8 mouse cellular contexts compared by ENCODE assay signal in the genomic region with DNA sequence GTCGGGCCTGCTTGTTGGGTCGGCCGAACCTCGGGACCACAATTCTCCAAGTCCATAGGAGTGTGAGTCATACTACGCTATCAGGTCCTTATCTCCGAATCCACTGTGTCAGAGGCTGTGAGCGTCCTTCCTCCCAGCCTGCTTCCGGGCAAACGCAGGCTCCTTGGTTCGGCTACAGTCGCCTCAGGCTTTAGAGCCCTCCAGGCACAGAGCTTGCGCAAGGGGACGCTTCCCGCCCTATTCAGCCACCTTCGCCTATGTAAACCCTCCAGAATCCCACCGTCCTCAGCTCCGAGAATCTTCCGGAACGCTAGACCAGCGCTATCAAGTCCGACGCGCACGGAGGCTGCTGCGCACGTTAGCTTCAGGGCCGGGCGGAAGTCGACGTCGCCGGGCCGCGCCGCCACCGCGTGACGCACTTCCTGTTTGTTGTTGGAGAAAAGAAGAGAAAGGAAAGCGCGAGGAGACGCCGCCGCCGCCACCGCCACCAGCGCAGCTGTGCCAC. TPM values are rescaled to one million over a fixed set of nuclear protein-coding genes. Genes with fewer than 3 reads are reported as not detected.
A peak's percentile ranks its signal among the peaks of the same experiment; 100 is the strongest.
DNase-seq lines count a peak whose midpoint lies in the region; ATAC-seq and TF ChIP-seq lines count a peak whose summit lies in the region.

TSS of gene Dnajb6 (plus strand) at position 132 of the 505 bp plus-strand sequence.
TSS of gene Gm5129 (minus strand) at position 380 of the 505 bp plus-strand sequence.

- no peaks in the 10 kb centered on the region for H3K9me3 ChIP-seq in hindbrain, embryonic 10.5 days
- H3K9me3 ChIP-seq in lung, postnatal 0 days (ENCODE audit: low read length): no peaks in the 10 kb centered on the region

- under 1% methylated on average over 46 of the region's 46 CpGs for WGBS in hindbrain, embryonic 10.5 days
- under 1% methylated on average over 46 of the region's 46 CpGs for WGBS in lung, postnatal 0 days

- no peaks in the 10 kb centered on the region for H3K27me3 ChIP-seq in hindbrain, embryonic 10.5 days (ENCODE audit: insufficient read depth, poor library complexity, severe bottlenecking)
- H3K27me3 ChIP-seq in lung, postnatal 0 days (replicated peaks; ENCODE audit: insufficient read depth, low read length): no peaks in the 10 kb centered on the region

- ATAC-seq in frontal cortex, adult (ENCODE audit: low TSS enrichment): peak; percentile 98
- ATAC-seq in lung, postnatal 0 days: peak; percentile 96

- no peaks in the 10 kb centered on the region for H3K36me3 ChIP-seq in hindbrain, embryonic 10.5 days
- no peaks in the 10 kb centered on the region for H3K36me3 ChIP-seq in lung, postnatal 0 days (ENCODE audit: insufficient read depth, low read length)

- TF ChIP-seq EP300 in lung, postnatal 0 days (IDR thresholded peaks at IDR 0.05): peak; percentile 37; the same call in 1 of the 2 replicates

- peak; percentile 94 for DNase-seq in MEL-GATA-1-ER (ENCODE audit: extremely low read depth, low read depth)
- DNase-seq in cerebellum, adult 8-10 months: peak; percentile 96
- DNase-seq in hindbrain, embryonic 10.5 days (ENCODE audit: low spot score): peak; percentile 96
- DNase-seq in layer of hippocampus, adult 9-11 months: peak; percentile 97
- peak; percentile 96 for DNase-seq in lung, postnatal 0 days (ENCODE audit: low spot score)
- DNase-seq in ovary, postnatal 14 days (ENCODE audit: low spot score): peak; percentile 98
- peak; percentile 98 for DNase-seq in thymus, postnatal 14 days

- peak within 1 kb of the TSS; percentile 75 for H3K4me2 ChIP-seq in lung, postnatal 0 days (replicated peaks; ENCODE audit: low read depth, low read length)

- peak within 1 kb of the TSS; percentile 94 for H3K27ac ChIP-seq in hindbrain, embryonic 10.5 days
- peak within 1 kb of the TSS; percentile 96 for H3K27ac ChIP-seq in lung, postnatal 0 days (ENCODE audit: low read length)

- peak within 1 kb of the TSS; percentile 96 for H3K9ac ChIP-seq in lung, postnatal 0 days (replicated peaks; ENCODE audit: low read depth)

- no peak for TF ChIP-seq CTCF in lung, postnatal 0 days (IDR thresholded peaks at IDR 0.05)

- peak within 1 kb of the TSS; percentile 96 for H3K4me3 ChIP-seq in hindbrain, embryonic 10.5 days
- peak within 1 kb of the TSS; percentile 85 for H3K4me3 ChIP-seq in lung, postnatal 0 days (ENCODE audit: low read depth, low read length)

- peaks cover 30% of the 10 kb centered on the region for H3K4me1 ChIP-seq in hindbrain, embryonic 10.5 days (replicated peaks)
- peaks cover 8% of the 10 kb centered on the region; the same call in 1 of the 2 replicates for H3K4me1 ChIP-seq in lung, postnatal 0 days (ENCODE audit: insufficient read depth, low read depth, low read length)

RNA-seq across cellular contexts. Expression of gene Dnajb6, which starts in this region (rescaled TPM):
- polyA plus RNA-seq in hindbrain, embryonic 10.5 days (2016; fragmentation: Nextera tagmentation; extraction: Ambion mirVana): 167 and 173 TPM in 2 replicates
- 120 and 126 TPM in 2 replicates for polyA plus RNA-seq in lung, postnatal 0 days (2015; fragmentation: Nextera tagmentation; extraction: Ambion mirVana)

RNA-seq across cellular contexts. Expression of gene Gm5129, which starts in this region (rescaled TPM):
- polyA plus RNA-seq in hindbrain, embryonic 10.5 days (2016; fragmentation: Nextera tagmentation; extraction: Ambion mirVana): not detected in 2 replicates
- polyA plus RNA-seq in lung, postnatal 0 days (2015; fragmentation: Nextera tagmentation; extraction: Ambion mirVana): not detected in 2 replicates

Comparison
In these comparisons a context has a peak if more than half of its experiments do, and no peak if none do; other contexts are left out.
1. Peak in every context shown above with its lines: DNase-seq, ATAC-seq, H3K4me3 ChIP-seq and H3K27ac ChIP-seq.